Mouse (Mus musculus) MEL (cell line): Measurements from ENCODE around the gene Dlgap1. TPM values are rescaled to one million over a fixed set of nuclear protein-coding genes. Genes with fewer than 3 reads are reported as not detected.

Source experiments
- DNase-seq: peaks from one replicate; pipeline ENCODE4 v3.0.0; 2011; ENCODE audit warnings: low read depth, low spot score
- H3K27ac ChIP-seq: 2 replicates; pipeline ENCODE4 v1.5.1; 2012; ENCODE audit warnings: low read depth, mild to moderate bottlenecking, control low read depth, low read length, moderate library complexity; ENCODE audit not compliant: control insufficient read depth
- H3K27me3 ChIP-seq, 2 experiments: fragments of 150-350 bp in 1 of 2; sonication (generic) in 1 of 2; 2 replicates each; pipeline ENCODE4 v1.6.1; 2012; ENCODE audit warnings: low read length in 2 of 2, mild to moderate bottlenecking in 2 of 2, improper control_type of control experiment in 1 of 2, moderate library complexity in 1 of 2; ENCODE audit not compliant: insufficient read depth in 2 of 2, control insufficient read depth in 1 of 2
- H3K36me3 ChIP-seq, 2 experiments: 2 replicates each; pipeline ENCODE4 v1.6.1; 2012 to 2014; ENCODE audit warnings: low read length in 2 of 2, improper control_type of control experiment in 1 of 2, inconsistent platforms in 1 of 2, mild to moderate bottlenecking in 1 of 2; ENCODE audit not compliant: insufficient read depth in 2 of 2, control insufficient read depth in 1 of 2
- H3K4me1 ChIP-seq, 2 experiments: fragments of 150-350 bp in 1 of 2; sonication (generic) in 1 of 2; 2 replicates each; pipeline ENCODE4 v1.6.1; 2012; ENCODE audit warnings: low read length in 2 of 2, improper control_type of control experiment in 1 of 2, mild to moderate bottlenecking in 1 of 2; ENCODE audit not compliant: insufficient read depth in 2 of 2, control insufficient read depth in 1 of 2
- H3K4me3 ChIP-seq, 2 experiments: fragments of 150-350 bp in 1 of 2; sonication (generic) in 1 of 2; 2 replicates each; pipeline ENCODE4 v1.5.1; 2012; ENCODE audit warnings: low read depth in 2 of 2, low read length in 2 of 2, mild to moderate bottlenecking in 2 of 2, moderate library complexity in 2 of 2, control low read depth in 1 of 2, improper control_type of control experiment in 1 of 2; ENCODE audit not compliant: control insufficient read depth in 1 of 2, insufficient read depth in 1 of 2
- H3K79me2 ChIP-seq: 2 replicates; pipeline ENCODE4 v1.6.1; 2012; ENCODE audit warnings: mild to moderate bottlenecking, low read length, moderate library complexity; ENCODE audit not compliant: control insufficient read depth, poor library complexity, insufficient read depth
- H3K9ac ChIP-seq: 2 replicates; pipeline ENCODE4 v1.6.1; 2012; ENCODE audit warnings: low read depth, mild to moderate bottlenecking, control low read depth, low read length, moderate library complexity; ENCODE audit not compliant: control insufficient read depth, poor library complexity, severe bottlenecking
- H3K9me3 ChIP-seq: fragments of 150-350 bp; sonication (generic); replicated peaks from 2 replicates; pipeline ENCODE4 v1.6.1; 2012; ENCODE audit warnings: mild to moderate bottlenecking, low read length, improper control_type of control experiment, moderate library complexity; ENCODE audit not compliant: insufficient read depth
- ELF1 ChIP-seq: IDR thresholded peaks from 2 replicates; pipeline ENCODE4 v1.6.1; 2014; ENCODE audit warnings: low read depth, mild to moderate bottlenecking, inconsistent platforms, low read length, improper control_type of control experiment, moderate library complexity
- ETS1 ChIP-seq: IDR thresholded peaks from 2 replicates; pipeline ENCODE4 v1.6.1; 2012; ENCODE audit warnings: low read depth, mild to moderate bottlenecking, inconsistent platforms, low read length, improper control_type of control experiment, moderate library complexity
- GATA1 ChIP-seq: IDR thresholded peaks from 2 replicates; pipeline ENCODE4 v1.6.1; 2011; ENCODE audit warnings: low read depth, low read length, improper control_type of control experiment
- JUND ChIP-seq: IDR thresholded peaks from 2 replicates; pipeline ENCODE4 v1.6.1; 2011; ENCODE audit warnings: low read depth, mild to moderate bottlenecking, improper control_type of control experiment, low read length
- MAFK ChIP-seq: IDR thresholded peaks from 2 replicates; pipeline ENCODE4 v1.6.1; 2011; ENCODE audit warnings: low read depth, mild to moderate bottlenecking, low read length, improper control_type of control experiment, borderline replicate concordance
- MYB ChIP-seq: IDR thresholded peaks from 2 replicates; pipeline ENCODE4 v1.6.1; 2011; ENCODE audit warnings: mild to moderate bottlenecking, low read depth, low read length, improper control_type of control experiment
- NELFE ChIP-seq: IDR thresholded peaks from 2 replicates; pipeline ENCODE4 v1.6.1; 2011; ENCODE audit warnings: low read depth, low read length, improper control_type of control experiment
- POLR2AphosphoS2 ChIP-seq: IDR thresholded peaks from 2 replicates; pipeline ENCODE4 v1.6.1; 2011; ENCODE audit warnings: low read length, improper control_type of control experiment
- POLR2AphosphoS5 ChIP-seq: IDR thresholded peaks from 2 replicates; pipeline ENCODE4 v1.6.1; 2012; ENCODE audit warnings: low read depth, borderline replicate concordance, mild to moderate bottlenecking, inconsistent platforms, low read length, moderate library complexity, mixed read lengths
- RAD21 ChIP-seq: IDR thresholded peaks from 2 replicates; pipeline ENCODE4 v1.6.1; 2011; ENCODE audit warnings: mild to moderate bottlenecking, low read depth, low read length, improper control_type of control experiment
- RCOR1 ChIP-seq: IDR thresholded peaks from 2 replicates; pipeline ENCODE4 v1.6.1; 2012; ENCODE audit warnings: low read depth, mild to moderate bottlenecking, inconsistent platforms, low read length, improper control_type of control experiment
- SIN3A ChIP-seq: IDR thresholded peaks from 2 replicates; pipeline ENCODE4 v1.6.1; 2012; ENCODE audit warnings: low read length, improper control_type of control experiment, inconsistent platforms
- TAL1 ChIP-seq: IDR thresholded peaks from 2 replicates; pipeline ENCODE4 v1.6.1; 2012; ENCODE audit warnings: mild to moderate bottlenecking, inconsistent platforms, low read length, moderate library complexity, mixed read lengths
- TCF12 ChIP-seq: IDR thresholded peaks from 2 replicates; pipeline ENCODE4 v1.6.1; 2014; ENCODE audit warnings: low read depth, mild to moderate bottlenecking, inconsistent platforms, low read length, improper control_type of control experiment, moderate library complexity
- UBTF ChIP-seq: IDR thresholded peaks from 2 replicates; pipeline ENCODE4 v1.6.1; 2012; ENCODE audit warnings: low read depth, mild to moderate bottlenecking, inconsistent platforms, low read length, improper control_type of control experiment, moderate library complexity, borderline replicate concordance; ENCODE audit not compliant: insufficient read depth
- ZC3H11A ChIP-seq: IDR thresholded peaks from 2 replicates; pipeline ENCODE4 v1.6.1; 2012; ENCODE audit warnings: low read depth, mild to moderate bottlenecking, inconsistent platforms, low read length, improper control_type of control experiment
- ZKSCAN1 ChIP-seq: IDR thresholded peaks from 2 replicates; pipeline ENCODE4 v1.6.1; 2012; ENCODE audit warnings: low read depth, mild to moderate bottlenecking, inconsistent platforms, low read length, improper control_type of control experiment, moderate library complexity
- ZMIZ1 ChIP-seq: IDR thresholded peaks from 2 replicates; pipeline ENCODE4 v1.6.1; 2012; ENCODE audit warnings: low read depth, mild to moderate bottlenecking, inconsistent platforms, low read length, improper control_type of control experiment, moderate library complexity
- ZNF384 ChIP-seq: IDR thresholded peaks from 2 replicates; pipeline ENCODE4 v1.6.1; 2012; ENCODE audit warnings: low read depth, mild to moderate bottlenecking, inconsistent platforms, low read length, improper control_type of control experiment
- polyA plus RNA-seq, 2 experiments: library from polyadenylated mRNA; stranded (reverse) in 1 of 2; unstranded in 1 of 2; fragments of >175 nt in 1 of 2; fragments of >200 nt in 1 of 2; gene quantifications; 2 replicates each; pipeline versions ENCODE4 v1.2.1 to v1.2.4; 2012; ENCODE audit warnings: low replicate concordance in 2 of 2, low read depth in 1 of 2; ENCODE audit not compliant: insufficient read length in 2 of 2, insufficient read depth in 1 of 2, missing spikeins in 1 of 2
- total RNA-seq: library from RNA; depleted of rRNA; stranded (reverse); fragments of 300-350 nt; gene quantifications from 2 replicates; pipeline ENCODE4 v1.2.3, GENCODE M21; 2012

The Dlgap1 gene
- total and polyA plus RNA-seq, 3 experiments, result 0.06 TPM; not detected in 2

DNA sequence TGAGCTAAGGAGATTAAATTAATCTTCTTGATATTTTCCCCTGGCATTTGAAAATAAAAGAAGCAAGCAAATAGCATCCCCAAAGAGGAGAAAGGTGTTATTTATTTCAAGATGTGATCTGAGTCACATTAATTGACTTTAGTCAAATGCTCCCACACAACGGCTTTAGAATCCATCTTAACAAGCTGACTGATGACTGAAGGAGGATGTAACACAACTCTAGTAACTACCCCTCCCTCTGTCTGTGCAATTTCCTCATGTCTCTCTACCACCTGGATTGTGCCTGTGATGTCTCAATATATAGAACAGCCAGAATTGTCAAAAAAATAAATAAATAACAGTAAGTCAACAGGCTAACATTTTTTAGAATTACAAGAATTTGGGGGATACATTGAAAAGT lies 488.2 kb downstream of the Dlgap1 start:
- DNase-seq, result no peak

DNA sequence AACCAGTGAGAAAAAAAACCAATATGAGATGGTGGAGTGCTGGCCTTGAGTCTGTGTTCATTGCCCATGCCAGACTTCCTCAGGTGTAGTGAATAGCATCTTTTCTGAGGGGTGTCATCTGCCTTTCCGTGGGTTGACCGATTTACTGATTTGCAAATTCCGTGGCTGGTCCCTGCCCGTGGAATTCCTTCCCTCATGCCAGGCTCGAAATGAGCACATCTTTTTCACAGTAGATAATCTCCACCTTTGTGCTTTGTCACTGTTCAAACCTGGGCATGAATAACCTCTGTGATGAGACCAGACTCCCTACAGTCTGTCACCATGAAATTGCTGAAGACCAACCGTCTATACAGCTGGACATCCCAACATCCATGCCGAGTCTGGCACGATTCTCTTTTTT lies 493.4 kb downstream of the Dlgap1 start:
- TF ChIP-seq ZC3H11A (no peak), ZNF384 (no peak), JUND (no peak), RAD21 (no peak), ZMIZ1 (no peak), NELFE (no peak), GATA1 (no peak), SIN3A (no peak), MYB (no peak), TCF12 (no peak), POLR2AphosphoS2 (no peak), RCOR1 (no peak), MAFK (no peak)
- TF ChIP-seq, all 39 proteins: peak for 0
- no peak overlapping the region for H3K9ac ChIP-seq
- DNase-seq, result no peak

More for the DNA sequence above, 488.2 kb downstream of the Dlgap1 start:
- Histone ChIP-seq H3K9me3 (no peaks in the 10 kb centered on the region), H3K9ac (no peak overlapping the region), H3K36me3 (no peaks in the 10 kb centered on the region), H3K79me2 (no peaks in the 10 kb centered on the region), H3K4me3 (no peak overlapping the region), H3K27me3 (no peaks in the 10 kb centered on the region), H3K4me1 (no peaks in the 10 kb centered on the region), H3K27ac (no peak overlapping the region)
- TF ChIP-seq UBTF (no peak), POLR2AphosphoS5 (no peak), ETS1 (no peak), ZKSCAN1 (no peak), RAD21 (no peak), POLR2AphosphoS2 (no peak), ELF1 (no peak), TAL1 (no peak)

More for the DNA sequence above, 493.4 kb downstream of the Dlgap1 start:
- H3K4me3 ChIP-seq, result no peak overlapping the region
- H3K9me3 ChIP-seq, result no peaks in the 10 kb centered on the region
- no peaks in the 10 kb centered on the region for H3K4me1 ChIP-seq
- no peaks in the 10 kb centered on the region for H3K36me3 ChIP-seq
- no peaks in the 10 kb centered on the region for H3K27me3 ChIP-seq
- no peaks in the 10 kb centered on the region for H3K79me2 ChIP-seq
- H3K27ac ChIP-seq, result no peak overlapping the region
